Mouse (Mus musculus) layer of hippocampus, adult 8-10 months (tissue): ENCODE measurements around the gene Ccr4. TPM values are rescaled to one million over a fixed set of nuclear protein-coding genes. Genes with fewer than 3 reads are reported as not detected.
"Not testable (repeated sequence)": the region's sequence is repeated elsewhere in the genome, so short reads cannot be mapped to it uniquely, and the experiment has no call there.

Experiments used
- DNase-seq, 2 experiments: peaks; one replicate each; pipeline ENCODE4 v3.0.0; 2022; ENCODE audit warnings: low spot score in 2 of 2
- total RNA-seq, 4 experiments: library from RNA; stranded (reverse); gene quantifications; 2 replicates each; pipeline ENCODE4 v1.2.4; 2022

Ccr4 gene
- total RNA-seq, 4 experiments from 2014 or later = not detected

GRCm38 (mm10) chr9:114522501-114522900, 17.8 kb upstream of the Ccr4 start:
- DNase-seq = no peak

GRCm38 (mm10) chr9:114522041-114522440, 17.3 kb upstream of the Ccr4 start:
- DNase-seq = no peak

GRCm38 (mm10) chr9:114520529-114520928, 15.8 kb upstream of the Ccr4 start:
- DNase-seq = not testable (repeated sequence)

GRCm38 (mm10) chr9:114518812-114519477, 14.2 kb upstream of the Ccr4 start:
- no peak for DNase-seq

- no peak for DNase-seq
Measured at GRCm38 (mm10) chr9:114517924-114518497, 13.3 kb upstream of the Ccr4 start.

GRCm38 (mm10) chr9:114515364-114515763, 10.6 kb upstream of the Ccr4 start, which contains the start of gene C130032M10Rik:
TSS of gene C130032M10Rik (plus strand) at chr9:114515697.
- DNase-seq = no peak

GRCm38 (mm10) chr9:114512831-114513230, 8.1 kb upstream of the Ccr4 start:
- no peak for DNase-seq

- no peak for DNase-seq
Measured at GRCm38 (mm10) chr9:114509785-114510184, 5.1 kb upstream of the Ccr4 start.

- DNase-seq = no peak
Measured at GRCm38 (mm10) chr9:114507421-114507820, 2.7 kb upstream of the Ccr4 start.

- no peak for DNase-seq
Measured at GRCm38 (mm10) chr9:114506564-114506963, 1.8 kb upstream of the Ccr4 start.

GRCm38 (mm10) chr9:114502711-114503427, 1.8 kb downstream of the Ccr4 start:
- no peak for DNase-seq

GRCm38 (mm10) chr9:114501913-114502312, 2.8 kb downstream of the Ccr4 start:
- DNase-seq = no peak

GRCm38 (mm10) chr9:114501111-114501510, 3.6 kb downstream of the Ccr4 start:
- no peak for DNase-seq

- peak; percentile 19 to 48 for DNase-seq
Measured at GRCm38 (mm10) chr9:114499783-114500515, 4.8 kb downstream of the Ccr4 start.

- peak; percentile 34 to 72 for DNase-seq
Measured at GRCm38 (mm10) chr9:114498218-114498617, 6.5 kb downstream of the Ccr4 start.

- no peak for DNase-seq
Measured at GRCm38 (mm10) chr9:114496469-114496868, 8.2 kb downstream of the Ccr4 start.

- DNase-seq = no peak
Measured at GRCm38 (mm10) chr9:114487481-114488258, 17.0 kb downstream of the Ccr4 start.

GRCm38 (mm10) chr9:114486808-114487207, 17.9 kb downstream of the Ccr4 start:
- DNase-seq = no peak

GRCm38 (mm10) chr9:114484771-114485170, 19.9 kb downstream of the Ccr4 start:
- no peak for DNase-seq

GRCm38 (mm10) chr9:114480940-114481339, 23.8 kb downstream of the Ccr4 start:
- no peak for DNase-seq

GRCm38 (mm10) chr9:114477019-114477418, 27.7 kb downstream of the Ccr4 start:
- no peak for DNase-seq
